9 mouse cellular contexts compared by ENCODE assay signal in the genomic region with DNA sequence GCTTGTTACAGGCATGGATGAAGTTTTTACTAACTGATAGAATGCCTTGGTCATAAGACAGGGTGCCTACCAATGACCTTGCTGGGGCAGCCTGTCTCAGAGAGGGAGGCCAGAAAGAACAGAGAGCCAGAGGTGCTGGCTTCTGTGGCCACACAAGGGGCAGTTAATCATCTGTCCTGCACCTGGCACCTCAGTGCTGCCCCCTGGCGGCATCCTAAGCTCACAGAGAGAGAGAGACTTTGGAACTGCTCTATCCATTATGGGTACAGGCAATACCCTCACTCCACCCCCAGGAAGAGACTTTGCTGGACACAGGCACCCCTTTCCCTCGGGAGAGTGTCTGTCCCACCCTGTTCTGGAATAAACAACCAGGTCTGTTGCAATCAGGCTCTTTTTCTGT. TPM values are rescaled to one million over a fixed set of nuclear protein-coding genes. Genes with fewer than 3 reads are reported as not detected.
DNase-seq lines count a peak whose midpoint lies in the region; ATAC-seq lines count a peak whose summit lies in the region.
"Had no signal": no experiment of that assay in that cellular context is flagged by ENCODE, and none has a peak within 500 bp of the region (broad histone marks: within the 10 kb centered on the region; RNA-seq: fewer than 3 reads in every experiment).

No protein-coding gene starts in this region.

- DNase-seq in heart, adult 11 months, result peak; percentile 95
- no peak for DNase-seq in heart, adult 9 months (ENCODE audit: low spot score in 2 of 2)
- DNase-seq in A20 (ENCODE audit: low read depth, low spot score), result peak; percentile 74
- peak; percentile 59 for DNase-seq in WW6 (ENCODE audit: low read depth, low spot score)
- peak; percentile 72 to 78 for DNase-seq in kidney, postnatal 25 days
- peak; percentile 89 for DNase-seq in testis, postnatal 10 days (ENCODE audit: low spot score)

- ATAC-seq in erythroblast, adult 5-6 weeks (replicated peaks; ENCODE audit: low FRiP score, poor library complexity, severe bottlenecking), result peak; percentile 79
- peak; percentile 80 for ATAC-seq in megakaryocyte progenitor cell, adult 5-6 weeks (replicated peaks; ENCODE audit: poor library complexity)

RNA-seq across cellular contexts. Expression of a gene that starts 9.7 kb away (rescaled TPM):
- total RNA-seq in erythroblast, adult 5-6 weeks (2015; ENCODE audit: low replicate concordance), result 197 and 198 TPM in 2 replicates
- total RNA-seq in erythroblast, adult 5-6 weeks (2017; ENCODE audit: low replicate concordance), result 348 and 388 TPM in 2 replicates
- 1.8 and 2.4 TPM in 2 replicates for total RNA-seq in megakaryocyte progenitor cell, adult 5-6 weeks (2015)
- total RNA-seq in megakaryocyte progenitor cell, adult 5-6 weeks (2017), result 1.8 and 6.0 TPM in 2 replicates
- total RNA-seq: left cerebral cortex, adult 8-10 months had no signal

RNA-seq across cellular contexts. Expression of a gene that starts 12.5 kb away (rescaled TPM):
- total RNA-seq in erythroblast, adult 5-6 weeks (2015; ENCODE audit: low replicate concordance), result 1.9 TPM in 1 of 2 replicates, not detected in the other
- 2.1 TPM in 1 of 2 replicates, not detected in the other for total RNA-seq in erythroblast, adult 5-6 weeks (2017; ENCODE audit: low replicate concordance)
- total RNA-seq in megakaryocyte progenitor cell, adult 5-6 weeks (2015), result 0.07 TPM in 1 of 2 replicates, not detected in the other
- total RNA-seq in megakaryocyte progenitor cell, adult 5-6 weeks (2017), result 0.33 and 1.2 TPM in 2 replicates

RNA-seq across cellular contexts. Expression of a gene that starts 19.8 kb away (rescaled TPM):
- total RNA-seq in erythroblast, adult 5-6 weeks (2015; ENCODE audit: low replicate concordance), result 34.2 and 38.2 TPM in 2 replicates
- total RNA-seq in erythroblast, adult 5-6 weeks (2017; ENCODE audit: low replicate concordance), result 25.8 and 55.0 TPM in 2 replicates
- 112 and 118 TPM in 2 replicates for total RNA-seq in megakaryocyte progenitor cell, adult 5-6 weeks (2015)
- 40.9 and 47.7 TPM in 2 replicates for total RNA-seq in megakaryocyte progenitor cell, adult 5-6 weeks (2017)

RNA-seq across cellular contexts. Expression of a gene that starts 20.4 kb away (rescaled TPM):
- 0.38 TPM in 1 of 2 replicates, not detected in the other for total RNA-seq in erythroblast, adult 5-6 weeks (2015; ENCODE audit: low replicate concordance)
- total RNA-seq in erythroblast, adult 5-6 weeks (2017; ENCODE audit: low replicate concordance), result 0.34 and 5.3 TPM in 2 replicates
- total RNA-seq in megakaryocyte progenitor cell, adult 5-6 weeks (2015), result 1.2 and 2.2 TPM in 2 replicates
- total RNA-seq in megakaryocyte progenitor cell, adult 5-6 weeks (2017), result 3.5 and 8.7 TPM in 2 replicates

RNA-seq across cellular contexts. Expression of a gene that starts 27.8 kb away (rescaled TPM):
- 1.9 TPM in 1 of 2 replicates, not detected in the other for total RNA-seq in erythroblast, adult 5-6 weeks (2015; ENCODE audit: low replicate concordance)
- 1.9 TPM in 1 of 2 replicates, not detected in the other for total RNA-seq in erythroblast, adult 5-6 weeks (2017; ENCODE audit: low replicate concordance)
- not detected in 2 replicates for total RNA-seq in megakaryocyte progenitor cell, adult 5-6 weeks (2015)
- total RNA-seq in megakaryocyte progenitor cell, adult 5-6 weeks (2017), result not detected in 2 replicates

Comparison
In these comparisons a context has a peak if more than half of its experiments do, and no peak if none do; other contexts are left out.
1. DNase-seq: peak in heart, adult 11 months (single experiment), A20 (single experiment), WW6 (single experiment), kidney, postnatal 25 days (2 of 2) and testis, postnatal 10 days (single experiment); none in heart, adult 9 months (0 of 2).
2. RNA of a gene that starts 9.7 kb away (total RNA-seq): 197 to 388 TPM in erythroblast, adult 5-6 weeks; 1.8 to 6.0 TPM in megakaryocyte progenitor cell, adult 5-6 weeks; every median in the first group is over 10 times any median in the second.